Mouse (Mus musculus): Measurements from ENCODE around the gene Det1. TPM values are rescaled to one million over a fixed set of nuclear protein-coding genes. Genes with fewer than 3 reads are reported as not detected.

Gene Det1
- polyA plus RNA-seq, 1 experiment from 2014 or later: 11.3 TPM

GRCm38 (mm10) chr7:78778741-78779140, 68.3 kb downstream of the Det1 start:
- Histone ChIP-seq H3K27me3 (ENCODE audit: control insufficient read depth, insufficient read depth, low read length) (no peaks in the 10 kb centered on the region), H3K27ac (replicated peaks in 1 of 2; ENCODE audit: control insufficient read depth in 1 of 2, insufficient read depth in 1 of 2, low read depth in 2 of 2, low read length in 2 of 2) (no peak overlapping the region), H3K36me3 (ENCODE audit: control insufficient read depth, insufficient read depth, low read length) (peaks cover 72% of the 10 kb centered on the region), H3K9ac (ENCODE audit: low read length) (no peak overlapping the region), H3K4me2 (ENCODE audit: low read length) (no peak overlapping the region), H3K9me3 (ENCODE audit: control insufficient read depth, low read length) (no peaks in the 10 kb centered on the region), H3K4me1 (ENCODE audit: control insufficient read depth in 2 of 2, insufficient read depth in 2 of 2, low read length in 2 of 2) (peaks cover 0 to 12% of the 10 kb centered on the region in 2 experiments; a peak in 2 of 4 replicates), H3K4me3 (ENCODE audit: control insufficient read depth in 1 of 2, insufficient read depth in 1 of 2, low read depth in 1 of 2, low read length in 2 of 2) (no peak overlapping the region)
- 92% methylated on average over 5 of the region's 5 CpGs for WGBS
- ATAC-seq (ENCODE audit: insufficient number of reproducible peaks, insufficient read depth, low FRiP score, low read depth): no peak

Small RNA genes lying within 50 kb of the gene (microRNA-seq; reads per million reads assigned to microRNA genes)
- gene Mir7-2: 1.1 reads per million

Other genes starting within 250 kb of the Det1 start
- gene Ntrk3, start 109.3 kb downstream of the Det1 start, polyA plus RNA-seq (2014; fragmentation: Nextera tagmentation; extraction: Ambion mirVana): 1.1 and 1.3 TPM in 2 replicates
- 52.9 and 60.2 TPM in 2 replicates for gene Mrps11, start 64.1 kb downstream of the Det1 start, polyA plus RNA-seq (2014; fragmentation: Nextera tagmentation; extraction: Ambion mirVana)
- gene Mrpl46, start 63.7 kb downstream of the Det1 start, polyA plus RNA-seq (2014; fragmentation: Nextera tagmentation; extraction: Ambion mirVana): 58.8 and 59.1 TPM in 2 replicates
- 25.3 and 27.8 TPM in 2 replicates for gene Aen, start 48.6 kb upstream of the Det1 start, polyA plus RNA-seq (2014; fragmentation: Nextera tagmentation; extraction: Ambion mirVana)
- gene Isg20, start 66.2 kb upstream of the Det1 start, polyA plus RNA-seq (2014; fragmentation: Nextera tagmentation; extraction: Ambion mirVana): 1.9 and 3.2 TPM in 2 replicates
- 1.8 and 2.2 TPM in 2 replicates for gene Acan, start 206.2 kb upstream of the Det1 start, polyA plus RNA-seq (2014; fragmentation: Nextera tagmentation; extraction: Ambion mirVana)